Mouse (Mus musculus) kidney, postnatal 25 days (tissue): ENCODE measurements around the gene Adarb2.
"Not testable (repeated sequence)": the region's sequence is repeated elsewhere in the genome, so short reads cannot be mapped to it uniquely, and the experiment has no call there.

Experiments used
- DNase-seq, 2 experiments: peaks; one replicate each; pipeline ENCODE4 v3.0.0; 2021; ENCODE audit warnings: mixed read lengths in 2 of 2

The Adarb2 gene

DNA sequence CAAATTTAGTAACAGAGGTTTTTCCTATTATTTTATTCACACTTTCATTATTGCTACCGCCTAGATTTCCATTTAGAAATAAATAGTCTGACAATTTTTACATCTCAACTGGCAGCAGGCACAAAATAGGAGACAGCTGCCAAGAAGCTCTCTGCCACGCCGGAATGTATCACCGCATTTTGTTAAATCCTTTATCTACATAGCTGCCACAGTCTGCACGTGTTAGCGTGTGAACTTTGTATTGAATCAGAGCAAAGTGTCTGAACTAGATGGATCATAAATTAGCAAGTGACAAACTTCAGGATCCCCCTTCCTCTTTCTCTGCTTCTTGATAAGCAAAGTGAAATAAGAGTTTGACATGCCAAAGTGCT, 395.0 kb downstream of the Adarb2 start:
- DNase-seq = no peak

DNA sequence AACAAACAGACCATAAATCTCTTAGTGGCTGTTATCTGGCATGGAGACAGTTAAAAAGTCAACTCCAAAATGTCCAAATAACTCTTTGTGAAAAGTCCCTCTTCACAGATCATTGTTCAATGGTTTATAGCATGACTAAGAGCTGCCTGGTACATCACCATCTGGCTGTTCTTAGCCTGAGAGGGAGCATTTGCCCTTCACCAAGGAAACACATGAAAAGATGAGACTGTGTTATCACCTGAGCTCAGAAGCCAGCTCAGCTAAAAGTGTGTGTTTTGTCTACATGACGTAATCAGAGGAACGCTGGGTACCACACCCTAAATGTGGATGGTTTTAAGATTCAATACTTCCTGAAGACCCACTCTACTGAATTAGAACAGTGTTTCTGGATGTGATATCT, 403.0 kb downstream of the Adarb2 start:
- DNase-seq = no peak

DNA sequence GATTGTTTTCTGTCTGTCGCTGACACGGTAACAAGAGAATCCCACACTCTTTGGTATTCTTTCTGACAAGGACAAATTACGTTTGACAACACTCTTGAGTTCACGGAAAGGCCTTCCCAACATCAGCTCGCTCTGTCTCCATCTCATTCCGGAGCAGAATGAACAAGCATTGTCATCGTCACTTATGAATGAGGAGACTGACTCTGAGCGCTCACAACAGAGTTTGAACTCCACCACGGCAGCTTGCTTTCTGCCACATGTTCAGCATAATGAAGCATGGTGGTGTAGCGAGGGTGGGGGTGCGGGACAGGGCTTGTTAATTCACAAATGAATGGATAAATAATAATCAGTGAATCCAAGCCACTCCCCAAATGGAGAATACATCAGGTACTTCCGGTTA, 405.4 kb downstream of the Adarb2 start:
- DNase-seq = no peak

DNA sequence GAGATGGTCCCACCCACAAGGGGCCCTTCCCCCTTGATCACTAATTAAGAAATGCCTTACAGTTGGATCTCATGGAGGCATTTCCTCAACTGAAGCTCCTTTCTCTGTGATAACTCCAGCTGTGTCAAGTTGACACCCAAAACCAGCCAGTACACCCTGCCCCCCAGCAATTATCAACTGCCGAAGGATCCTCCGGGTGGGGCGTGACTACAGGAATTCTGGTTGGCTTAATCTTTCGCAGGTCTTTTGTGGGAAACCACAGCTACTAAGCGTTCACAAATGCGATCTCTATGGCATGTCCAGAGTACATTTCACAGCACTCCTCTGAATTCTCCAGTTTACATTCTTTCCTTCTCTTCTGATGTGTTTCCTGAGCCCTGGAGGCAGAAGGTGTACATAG, 406.3 kb downstream of the Adarb2 start:
- DNase-seq = not testable (repeated sequence)

DNA sequence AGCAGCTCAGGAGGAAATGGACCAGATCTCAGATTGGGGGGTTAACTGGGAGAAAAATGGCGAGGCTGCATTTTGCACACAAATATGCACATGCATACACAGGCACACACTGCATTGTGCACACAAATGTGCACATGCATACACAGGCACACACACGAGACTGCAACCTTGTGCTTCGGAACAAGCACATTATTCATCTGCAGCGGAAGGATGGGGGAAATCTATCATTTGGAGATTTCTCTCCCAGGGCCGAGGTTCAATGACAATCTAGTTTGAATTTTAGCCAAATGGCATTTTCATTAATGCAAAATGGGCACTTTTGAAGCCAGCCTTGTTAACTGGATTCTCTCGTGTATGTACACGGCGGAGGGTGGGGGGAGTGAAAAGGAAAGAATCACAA, 408.3 kb downstream of the Adarb2 start:
- no peak for DNase-seq

DNA sequence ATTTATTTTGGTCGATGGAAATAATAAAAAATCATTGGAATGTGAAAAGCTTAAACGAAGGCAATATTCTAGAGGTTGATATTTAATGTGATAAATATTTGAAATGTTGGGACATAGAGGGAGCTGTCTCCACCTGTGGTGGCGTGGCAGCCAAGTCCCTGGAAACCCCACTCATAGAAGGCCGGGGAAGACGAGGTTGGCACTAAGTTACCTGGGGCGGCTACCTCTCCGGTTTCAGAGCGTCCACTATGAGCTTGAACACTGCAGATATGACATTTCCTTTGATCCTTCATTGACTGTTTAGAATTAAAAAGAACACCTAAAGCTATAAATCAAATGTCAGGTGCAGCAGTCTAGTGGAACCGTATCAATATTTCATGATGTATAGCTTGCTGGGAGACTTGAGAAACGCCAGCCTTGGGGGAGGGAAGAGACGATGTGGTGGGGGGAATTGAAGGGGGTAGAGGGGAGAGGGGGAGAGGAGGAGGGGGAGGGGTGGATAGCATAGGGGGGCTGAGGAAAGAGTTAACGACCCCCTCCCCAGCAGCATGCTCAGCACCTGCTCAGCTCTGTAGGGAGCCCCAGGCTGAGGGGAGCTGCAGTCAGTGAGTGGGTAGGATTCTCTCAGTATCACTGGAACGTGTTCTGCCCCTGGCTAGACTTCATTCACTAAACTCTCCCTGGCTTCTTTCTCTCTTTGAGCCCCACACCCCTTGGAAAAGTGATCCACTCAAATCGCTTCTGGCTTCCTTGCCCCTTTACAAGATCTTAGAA, 410.1 kb downstream of the Adarb2 start:
- DNase-seq = no peak

DNA sequence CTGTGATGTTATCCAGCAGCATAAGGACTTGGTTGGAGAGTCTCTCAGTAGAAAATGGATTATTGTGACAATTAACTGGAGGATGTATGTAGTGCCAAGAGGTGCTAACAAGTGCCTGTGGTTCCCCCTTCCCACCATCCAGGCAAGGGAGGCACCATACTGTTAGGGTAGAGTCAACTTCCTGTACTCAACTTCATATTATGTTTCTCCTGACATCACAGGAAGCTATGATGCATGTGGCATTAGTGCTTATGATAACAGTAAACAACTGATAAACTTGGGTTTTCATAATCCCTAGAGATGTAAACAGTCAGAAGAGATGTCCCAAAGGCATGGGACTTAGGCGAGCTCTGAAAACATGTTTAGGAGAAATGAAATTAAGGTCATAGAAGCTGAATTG, 414.0 kb downstream of the Adarb2 start:
- no peak for DNase-seq

- no peak for DNase-seq
These were observed 419.6 kb downstream of the Adarb2 start for GRCm38 (mm10) chr13:8622263-8622662.

- no peak for DNase-seq
These were observed 426.9 kb downstream of the Adarb2 start for GRCm38 (mm10) chr13:8629565-8629964.

DNA sequence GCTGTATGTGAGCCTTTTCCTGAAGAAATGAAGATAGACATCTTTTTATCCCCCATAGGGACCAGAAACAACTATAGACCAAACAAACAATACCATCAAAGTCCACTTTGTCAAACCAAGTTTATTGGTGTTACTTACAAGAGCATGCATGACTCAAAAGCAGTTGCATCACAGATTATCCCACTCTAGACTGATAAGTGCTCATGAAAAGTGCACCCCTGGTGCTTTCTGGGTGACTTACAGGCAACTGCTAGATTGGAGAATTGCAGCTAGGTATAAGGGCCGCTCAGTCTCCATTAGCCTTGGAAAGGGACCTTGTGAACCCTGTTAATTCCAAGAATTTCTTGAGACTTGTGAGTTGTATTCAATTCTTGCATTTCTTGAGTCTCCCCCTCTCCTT, 429.0 kb downstream of the Adarb2 start:
- DNase-seq = no peak

DNA sequence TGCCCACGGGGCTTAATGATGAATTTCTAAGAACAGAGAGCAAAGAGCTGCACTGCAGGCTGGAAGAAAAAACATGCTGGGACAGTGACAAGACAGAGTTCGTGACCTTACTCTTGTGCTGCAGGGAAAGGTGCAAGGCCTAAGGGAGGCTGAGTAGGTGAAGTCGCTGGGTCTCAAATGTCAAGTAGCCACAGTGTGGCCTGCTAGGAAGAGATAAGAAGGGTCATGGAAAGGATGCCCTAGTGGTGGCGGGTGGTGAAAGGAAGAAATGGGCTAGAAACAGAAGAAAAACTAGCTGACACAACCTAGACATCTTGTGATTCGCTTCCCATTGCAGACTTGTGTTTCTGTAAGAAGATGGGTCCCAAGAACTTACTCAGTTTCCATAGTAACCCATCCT, 429.4 kb downstream of the Adarb2 start:
- DNase-seq = no peak

DNA sequence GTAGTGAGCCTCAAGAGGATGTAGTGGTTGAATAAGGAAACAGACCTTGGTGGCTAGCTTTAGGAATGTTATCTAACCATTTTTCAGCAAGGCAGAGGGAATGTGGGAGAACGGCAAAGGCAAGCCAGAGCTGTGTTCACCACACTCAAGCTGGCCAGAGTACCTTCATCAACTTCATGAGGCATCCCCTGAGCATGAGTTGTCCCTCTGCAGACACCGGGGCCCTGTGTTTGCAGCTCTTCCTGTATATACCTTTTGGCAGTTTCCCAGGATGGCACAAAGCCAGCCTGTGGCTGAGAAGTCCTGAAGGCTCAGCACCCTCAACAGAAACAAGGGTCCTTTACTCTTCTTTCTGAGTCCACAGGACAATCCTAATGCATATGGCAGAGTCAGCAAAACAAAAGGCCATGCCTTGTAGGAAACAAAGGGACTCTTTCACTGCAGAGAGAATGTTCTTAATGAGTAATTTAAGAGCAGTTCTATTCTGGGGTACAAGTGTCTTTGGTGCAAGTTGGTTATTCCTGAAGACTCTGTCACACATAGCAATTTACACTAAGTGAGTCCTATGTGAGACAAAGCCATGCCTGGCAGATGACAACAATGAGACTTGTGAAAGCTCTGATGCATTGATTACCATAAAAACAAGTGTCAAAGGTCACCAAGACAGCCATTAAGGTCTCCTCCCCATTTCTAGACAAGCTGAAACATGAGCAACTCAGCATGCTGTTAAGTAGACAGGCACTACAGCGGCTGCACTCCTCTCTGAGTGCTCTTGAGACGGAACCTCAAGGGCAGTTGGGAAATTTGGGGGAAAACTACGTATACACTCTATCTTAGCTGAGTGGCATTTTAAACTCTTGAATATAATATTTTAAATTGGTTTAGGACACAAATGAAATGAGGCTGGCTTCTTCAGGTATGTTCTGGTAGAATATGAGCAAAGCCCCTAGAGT, 431.0 kb downstream of the Adarb2 start:
- DNase-seq = no peak

GRCm38 (mm10) chr13:8642084-8642483, 439.4 kb downstream of the Adarb2 start:
- no peak for DNase-seq

- DNase-seq = no peak
These were observed 441.3 kb downstream of the Adarb2 start for GRCm38 (mm10) chr13:8643920-8644319.

GRCm38 (mm10) chr13:8644805-8645679, 442.4 kb downstream of the Adarb2 start:
- no peak for DNase-seq

- DNase-seq = no peak
These were observed 446.6 kb downstream of the Adarb2 start for GRCm38 (mm10) chr13:8649261-8649660.

- DNase-seq = no peak
These were observed 462.1 kb downstream of the Adarb2 start for GRCm38 (mm10) chr13:8664615-8665240.

GRCm38 (mm10) chr13:8677174-8677573, 474.5 kb downstream of the Adarb2 start:
- DNase-seq = no peak

DNA sequence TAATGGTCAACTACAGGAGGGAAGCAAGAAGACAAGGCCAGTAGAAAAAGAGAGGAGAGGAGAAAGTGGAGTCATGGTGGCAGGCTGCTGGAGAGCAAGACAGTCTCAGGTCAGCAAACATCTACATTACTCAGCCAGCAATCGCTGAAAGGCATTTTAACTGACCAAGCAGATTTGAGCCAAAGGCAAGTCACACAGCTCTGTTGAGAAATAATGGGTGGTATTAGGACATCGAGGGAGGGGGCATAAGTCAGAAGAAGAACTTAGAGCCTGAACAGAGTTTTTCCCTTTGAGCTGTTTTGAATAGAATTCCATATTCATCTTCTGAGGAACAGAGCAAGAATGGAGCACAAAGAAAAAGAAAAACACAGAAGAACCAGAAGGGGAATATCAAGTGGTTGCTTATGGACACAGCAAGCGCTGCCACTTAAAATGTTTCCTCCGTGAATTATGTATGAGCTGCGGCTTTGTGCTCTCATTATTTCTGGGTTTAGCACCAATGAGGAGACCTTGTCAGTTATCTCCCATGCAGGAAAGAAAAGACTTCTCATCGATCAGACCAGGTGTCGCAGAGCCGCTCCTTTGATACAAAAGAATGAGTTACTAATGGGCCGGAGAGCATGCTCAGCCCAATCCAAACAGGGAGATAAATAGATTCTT, 477.9 kb downstream of the Adarb2 start:
- DNase-seq = no peak

DNA sequence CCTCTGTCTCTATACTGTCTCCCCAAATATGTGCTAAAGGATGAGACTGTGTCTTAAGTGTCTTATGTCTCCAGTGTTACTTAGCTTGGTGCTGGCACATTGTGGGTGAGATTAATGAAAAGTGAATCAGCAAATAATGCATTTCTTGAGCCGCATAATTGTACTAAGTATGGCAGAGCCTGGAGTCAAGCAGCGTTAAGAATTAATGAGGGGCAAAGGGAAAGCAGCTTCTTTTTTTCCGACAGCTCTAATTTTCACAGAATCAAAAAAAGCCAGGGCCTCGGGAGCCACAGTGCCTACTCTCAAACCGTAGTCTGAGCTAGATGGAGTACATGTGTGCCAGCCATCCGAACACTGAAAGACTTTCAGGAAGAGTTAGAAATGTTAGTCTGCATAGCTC, 488.8 kb downstream of the Adarb2 start:
- no peak for DNase-seq

DNA sequence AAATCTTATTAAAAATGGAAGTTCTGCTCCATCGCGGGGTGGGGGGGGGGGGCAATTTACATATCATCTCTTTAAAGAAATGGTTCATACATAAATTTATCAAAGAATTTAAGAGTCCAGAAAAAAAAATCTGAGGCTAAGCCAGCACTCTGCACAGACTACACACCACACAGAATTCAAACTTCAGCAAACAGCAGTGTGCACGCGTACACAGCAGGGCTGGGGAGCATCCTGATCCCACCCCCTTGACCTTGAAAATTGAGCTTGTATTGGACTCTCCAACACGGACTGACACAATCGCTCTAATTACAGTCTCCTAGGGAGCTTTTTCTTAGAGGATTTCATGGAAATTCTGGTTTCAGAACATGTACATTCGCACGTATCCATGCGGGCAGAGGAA, 490.1 kb downstream of the Adarb2 start:
- DNase-seq = no peak

DNA sequence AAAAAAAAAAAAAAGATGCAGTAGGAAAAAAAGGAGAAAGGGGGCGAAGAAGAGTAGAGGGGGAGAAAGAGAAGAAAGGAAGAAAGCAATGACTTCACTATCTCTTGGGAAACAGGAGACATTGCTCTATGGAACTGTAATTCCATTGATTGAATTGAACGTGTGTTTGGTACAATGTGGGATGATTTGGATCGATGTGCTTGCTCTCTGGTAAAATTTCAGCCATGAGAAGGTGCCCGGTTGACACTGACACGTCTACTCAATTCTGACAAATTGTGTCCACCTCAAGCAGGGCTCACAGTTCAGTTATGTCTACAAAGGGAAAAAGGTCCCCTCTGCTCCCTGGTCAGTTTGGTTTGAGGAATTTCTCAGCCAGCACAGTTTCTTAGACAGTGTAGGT, 495.8 kb downstream of the Adarb2 start:
- DNase-seq = no peak
